Mouse (Mus musculus): Measurements from ENCODE around the gene Celf2.

The Celf2 gene

DNA sequence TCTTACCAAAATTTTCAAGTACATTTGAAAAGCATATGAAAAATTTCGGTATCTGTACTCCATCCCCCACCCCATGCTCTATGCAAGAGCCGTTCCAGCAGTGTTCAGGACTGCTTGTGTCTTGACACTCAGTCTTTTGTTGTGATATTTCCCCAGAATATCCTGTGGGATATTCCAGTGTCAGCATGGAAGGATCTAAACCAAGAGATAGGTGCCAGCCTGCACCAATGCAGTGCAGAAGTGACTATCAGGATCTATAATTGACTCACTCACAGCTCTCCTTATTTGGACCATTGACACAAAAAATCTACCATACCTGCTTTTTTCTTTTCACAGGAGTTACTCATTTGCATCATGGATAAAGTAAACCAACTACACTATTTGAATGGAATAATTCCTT is 116.9 kb downstream of the Celf2 start:
- no peak for DNase-seq (ENCODE audit: low spot score in 2 of 2)

DNA sequence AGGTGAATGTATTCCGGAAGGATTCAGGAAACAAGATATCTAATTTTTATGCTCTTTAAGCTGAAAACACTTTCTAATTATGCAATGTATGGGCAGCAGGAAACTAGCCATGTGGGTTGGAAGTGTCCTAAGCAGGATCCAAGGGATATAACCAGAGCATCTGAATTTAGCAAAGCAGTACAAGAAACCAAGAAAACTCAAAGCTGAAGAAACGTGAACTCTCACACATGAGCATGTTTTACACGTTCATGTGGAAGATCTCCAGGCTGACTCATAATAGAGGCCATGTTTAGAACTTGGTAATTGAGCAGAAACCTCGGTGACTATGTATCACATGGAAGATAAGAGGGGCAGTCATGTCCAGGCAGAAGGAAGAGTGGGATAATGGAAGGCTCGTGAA is 120.1 kb downstream of the Celf2 start:
- peak in 1 of 2 experiments; percentile 17 for DNase-seq (ENCODE audit: low spot score in 2 of 2)

DNA sequence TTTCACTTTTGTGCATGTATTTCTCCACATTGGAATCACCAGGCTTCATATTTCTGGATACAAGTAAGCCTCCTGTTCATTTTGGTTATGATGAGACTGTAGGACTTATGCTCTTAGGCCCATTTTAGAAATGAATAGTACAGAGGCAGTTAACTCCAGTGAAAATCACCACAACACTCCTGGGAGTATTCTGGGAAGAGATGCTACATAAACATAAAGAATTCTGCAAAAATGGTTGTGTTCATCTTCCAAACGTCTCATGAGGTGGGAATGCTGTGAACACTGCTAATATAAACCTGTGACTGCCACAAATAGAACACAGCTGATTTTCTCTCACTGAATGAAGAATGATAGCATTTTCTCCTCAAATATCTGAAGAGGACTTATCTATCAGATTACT is 130.6 kb downstream of the Celf2 start:
- DNase-seq (ENCODE audit: low spot score in 2 of 2), result no peak

DNA sequence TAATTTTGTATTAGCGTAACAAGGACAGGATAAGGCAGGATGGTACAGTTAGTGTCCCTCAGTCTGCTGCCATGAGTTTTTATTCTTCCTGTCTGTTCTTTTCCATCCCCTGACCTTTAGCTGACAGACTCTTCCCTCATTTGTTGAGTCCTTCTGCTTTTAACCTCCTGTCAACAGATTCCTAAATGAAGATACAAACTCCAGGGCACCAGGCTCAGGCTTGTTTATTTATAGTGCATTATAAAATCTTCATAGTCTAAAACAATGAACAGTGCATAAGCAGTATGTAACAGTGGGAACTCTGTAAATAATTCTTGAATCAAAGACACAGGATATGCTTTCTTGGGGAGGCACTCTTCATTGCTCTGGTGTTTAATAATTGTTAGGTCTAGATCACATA is 131.5 kb downstream of the Celf2 start:
- DNase-seq (ENCODE audit: low spot score in 2 of 2), result no peak

DNA sequence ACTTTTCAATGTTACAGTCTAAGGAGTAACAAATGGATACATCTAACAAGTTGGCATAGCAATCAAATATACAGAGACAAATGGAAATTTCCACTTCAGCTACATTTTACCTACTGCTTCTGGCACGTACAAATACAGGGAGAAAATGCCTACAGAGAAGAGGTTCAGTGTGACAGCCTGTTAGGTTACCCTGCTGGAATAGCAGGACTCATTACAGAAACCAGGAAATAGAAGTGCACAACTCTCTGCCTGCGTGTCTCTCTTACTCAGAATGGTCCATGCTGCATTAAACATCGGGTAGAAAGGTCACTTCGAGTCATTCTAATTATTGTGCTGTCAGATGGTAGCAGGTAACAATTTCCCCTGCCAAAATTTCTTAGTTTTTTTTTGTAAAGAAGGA is 141.6 kb downstream of the Celf2 start:
- no peak for DNase-seq (ENCODE audit: low spot score in 2 of 2)

DNA sequence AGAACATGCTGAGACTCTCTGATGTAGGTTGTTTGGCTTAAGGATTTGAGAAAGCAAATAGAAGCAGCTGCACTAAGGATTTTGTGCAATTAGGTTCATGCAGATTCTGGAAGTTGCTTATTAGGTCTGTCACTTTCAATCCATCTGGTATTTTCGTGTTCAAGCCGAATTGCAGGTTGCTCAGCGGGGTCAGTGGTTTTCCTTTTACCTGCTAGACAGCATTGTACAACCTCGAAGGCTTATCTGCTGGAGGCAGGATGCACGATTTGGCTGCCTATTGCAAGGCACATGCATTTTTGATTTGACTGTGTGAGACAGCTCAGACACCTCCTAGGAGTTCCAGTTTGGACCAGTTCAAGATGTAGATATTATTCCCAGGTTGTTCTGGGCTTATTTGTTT is 149.8 kb downstream of the Celf2 start:
- no peak for DNase-seq (ENCODE audit: low spot score in 2 of 2)

DNA sequence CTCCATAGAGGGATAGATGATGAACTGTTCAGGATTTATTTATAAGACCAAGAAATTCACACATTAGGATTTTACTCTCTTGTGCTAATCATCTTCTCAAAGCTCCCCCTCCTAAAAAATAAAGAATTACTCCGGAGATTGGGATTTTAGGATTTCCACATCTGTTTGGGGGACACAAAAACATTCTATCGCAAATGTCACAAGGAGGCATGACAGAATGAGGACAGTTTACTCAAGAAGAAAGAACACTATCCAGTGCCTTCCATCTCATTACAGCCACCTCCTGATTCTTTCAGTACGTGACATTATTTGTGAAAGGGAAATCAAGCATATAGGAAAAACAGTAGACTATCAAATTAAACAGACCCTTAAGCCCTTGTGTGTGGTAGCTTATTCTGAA is 150.5 kb downstream of the Celf2 start:
- no peak for DNase-seq (ENCODE audit: low spot score in 2 of 2)

DNA sequence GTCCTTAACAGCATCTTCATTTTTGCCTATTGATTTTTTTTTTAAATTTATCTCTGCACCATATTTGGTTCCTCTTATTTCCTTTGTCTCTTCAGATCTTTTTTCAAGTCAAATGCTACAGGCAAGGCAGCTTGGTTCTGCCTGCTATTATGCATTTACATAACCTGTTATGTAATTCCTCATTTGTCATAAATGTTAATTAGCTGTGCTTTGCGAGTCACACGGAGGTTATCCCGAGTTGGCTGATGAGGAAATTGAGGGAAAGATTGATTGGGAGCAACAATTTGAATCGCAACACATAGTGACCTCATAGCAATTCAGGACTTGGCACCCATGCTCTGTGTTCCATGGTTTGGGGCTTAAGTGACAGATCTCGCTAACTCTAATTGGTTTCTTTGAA is 158.1 kb downstream of the Celf2 start:
- no peak for DNase-seq (ENCODE audit: low spot score in 2 of 2)

DNA sequence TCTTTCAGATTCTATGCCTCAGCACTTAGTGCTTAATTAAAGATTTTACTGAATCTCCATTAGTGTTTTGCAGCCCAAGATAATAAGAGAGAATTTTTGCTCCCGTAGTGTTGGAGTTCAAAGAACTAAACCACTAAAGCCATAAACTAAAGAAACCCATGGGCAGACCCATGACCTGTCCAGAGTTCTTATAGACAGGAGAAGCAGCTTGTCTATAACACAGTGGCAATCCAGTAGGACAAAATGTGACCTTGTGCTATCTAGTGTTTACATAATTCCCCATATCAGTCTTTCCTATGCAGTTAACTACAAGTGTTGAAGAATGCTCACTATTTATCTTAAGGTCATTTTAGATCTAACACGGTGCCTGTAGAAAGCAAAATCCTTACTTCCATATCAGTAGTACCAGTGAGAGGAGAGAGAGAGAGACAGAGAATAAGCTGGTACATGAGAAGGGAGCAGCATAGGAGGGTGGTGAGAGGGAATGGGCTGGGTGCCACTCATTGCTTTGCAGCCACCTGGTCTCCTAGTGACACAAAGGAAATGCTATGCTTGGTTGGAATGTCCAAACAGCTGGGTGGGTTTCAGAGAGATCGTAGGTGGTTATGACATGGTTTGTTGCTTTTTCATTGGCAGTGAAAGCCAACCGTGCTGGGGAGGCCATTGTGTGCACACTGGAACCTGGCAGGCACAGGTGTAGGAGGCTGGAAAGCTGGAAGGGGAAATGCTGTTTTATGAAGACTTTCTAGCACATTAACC is 162.5 kb downstream of the Celf2 start:
- peak; percentile 48 to 52 for DNase-seq (ENCODE audit: low spot score in 2 of 2)

DNA sequence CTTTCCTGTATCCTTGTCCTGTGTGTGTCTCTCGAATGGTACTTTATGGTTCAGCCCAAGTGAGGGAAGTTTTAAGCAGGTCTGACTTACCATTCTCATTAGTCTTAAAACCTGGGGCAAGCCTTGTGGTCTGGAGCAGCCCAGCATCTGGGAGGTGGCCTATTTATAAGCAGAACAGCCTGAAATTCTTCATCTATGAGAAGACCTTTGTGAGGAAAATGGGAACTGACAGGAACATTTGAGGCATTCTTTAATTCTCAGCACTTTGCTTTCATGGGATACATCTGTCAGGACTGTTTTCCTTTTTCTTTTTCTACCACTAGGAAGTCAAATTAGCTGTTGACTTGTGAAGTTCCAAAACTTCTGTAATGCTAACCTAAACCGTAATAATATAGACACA is 164.4 kb downstream of the Celf2 start:
- no peak for DNase-seq (ENCODE audit: low spot score in 2 of 2)

DNA sequence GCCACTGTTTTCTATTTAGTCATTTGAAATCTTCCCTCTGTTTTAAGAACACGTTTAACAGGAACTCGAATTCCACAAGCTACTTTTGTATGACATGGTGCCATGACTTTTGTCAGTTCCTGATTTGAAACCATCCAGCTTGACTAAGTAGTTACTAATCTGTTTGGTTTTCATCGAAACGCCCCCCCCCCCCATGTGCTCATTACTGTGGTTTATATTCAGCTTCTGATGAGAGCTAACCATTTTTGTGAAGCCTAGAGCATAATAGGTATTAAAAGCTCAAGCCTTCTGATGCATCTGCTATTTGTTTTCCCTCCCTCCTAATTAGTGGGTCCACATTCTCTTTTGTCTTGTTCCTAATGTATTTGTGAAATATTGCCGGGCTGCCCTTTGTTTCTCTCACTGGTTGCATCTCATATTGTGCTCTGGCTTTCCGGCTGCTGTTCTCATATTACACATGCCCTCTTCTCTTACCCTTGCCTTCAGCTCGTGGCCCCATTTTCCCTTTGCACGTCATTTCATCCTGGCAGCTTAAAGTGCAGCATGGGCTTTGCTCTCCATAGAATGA is 166.4 kb downstream of the Celf2 start:
- DNase-seq (ENCODE audit: low spot score in 2 of 2), result no peak

DNA sequence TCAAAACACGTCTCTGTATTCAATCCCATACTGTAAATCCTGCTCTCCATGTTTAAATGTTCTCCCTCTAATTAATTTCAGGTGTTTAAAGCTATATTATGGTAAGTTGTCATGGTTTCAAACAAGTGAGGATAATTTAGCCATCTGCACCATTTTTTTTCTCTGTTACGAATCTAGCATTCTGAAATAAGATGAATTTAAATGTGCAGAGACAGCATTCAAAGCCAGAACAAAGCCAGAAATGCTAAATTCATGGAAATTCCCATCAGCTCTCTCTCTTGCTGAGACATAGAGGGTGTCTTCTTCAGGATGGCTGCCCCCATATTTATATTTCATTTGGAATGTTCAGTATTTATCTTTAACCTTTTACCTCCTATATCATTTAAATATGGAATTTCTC is 174.5 kb downstream of the Celf2 start:
- no peak for DNase-seq (ENCODE audit: low spot score in 2 of 2)

DNA sequence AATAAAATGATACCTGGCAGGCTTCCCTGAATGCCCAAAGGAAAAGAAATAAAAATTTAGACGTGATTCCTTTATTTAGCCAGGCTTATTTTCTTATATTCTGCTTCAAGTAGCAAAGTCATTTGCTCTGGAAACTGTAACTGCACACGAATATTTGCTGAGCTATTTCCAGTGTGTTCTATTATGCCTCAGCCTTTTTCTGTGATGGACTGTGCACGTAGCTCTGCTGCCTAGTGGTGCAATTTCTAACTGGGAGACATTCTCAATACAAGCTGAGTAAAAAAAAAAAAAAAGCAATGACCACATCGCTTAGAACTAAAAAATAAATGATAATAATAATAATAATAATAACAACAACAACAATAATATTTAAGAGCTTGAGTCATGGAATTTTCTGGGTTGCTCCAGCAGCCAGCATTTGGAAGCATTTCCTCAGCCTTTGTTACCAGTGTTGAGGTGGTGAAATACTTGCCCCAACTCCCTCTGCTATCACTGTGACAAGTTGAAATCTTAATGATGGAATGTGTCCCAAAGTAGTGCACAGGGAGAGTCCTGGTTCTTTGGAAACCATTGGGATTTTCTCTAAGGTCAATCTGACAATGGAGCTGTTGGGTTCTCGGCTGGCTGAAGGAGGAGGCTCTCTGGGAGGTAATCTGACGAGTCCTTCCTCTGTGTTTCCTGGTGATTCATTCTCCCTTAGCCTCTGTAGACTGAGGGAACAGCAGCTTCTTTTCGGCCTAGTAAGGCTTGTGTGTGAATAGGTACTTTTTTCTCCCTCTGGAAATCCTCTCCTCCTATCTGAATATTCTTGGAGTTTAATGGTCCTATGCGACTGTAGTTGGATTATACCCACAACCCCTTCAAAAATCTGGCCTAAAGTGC is 181.1 kb downstream of the Celf2 start:
- no peak for DNase-seq (ENCODE audit: low spot score in 2 of 2)

DNA sequence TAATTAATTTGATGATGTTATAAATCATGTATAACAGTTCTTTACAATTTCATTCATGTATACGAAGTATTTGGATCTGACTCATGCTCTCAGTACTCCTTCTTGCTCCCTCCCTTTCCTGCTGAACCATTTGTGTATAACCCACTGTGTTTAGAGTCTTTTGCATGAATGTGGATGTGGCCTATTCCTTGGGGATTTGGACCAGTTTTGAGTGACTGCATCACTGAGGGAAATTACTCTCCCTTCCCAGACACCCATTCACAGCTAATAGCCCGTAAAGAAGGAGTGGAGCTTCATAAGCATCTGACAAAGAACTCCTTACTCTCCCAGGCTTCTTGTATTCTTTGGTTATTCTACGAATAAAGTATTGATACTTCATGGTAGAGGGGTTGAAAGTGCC is 189.6 kb downstream of the Celf2 start:
- no peak for DNase-seq (ENCODE audit: low spot score in 2 of 2)

DNA sequence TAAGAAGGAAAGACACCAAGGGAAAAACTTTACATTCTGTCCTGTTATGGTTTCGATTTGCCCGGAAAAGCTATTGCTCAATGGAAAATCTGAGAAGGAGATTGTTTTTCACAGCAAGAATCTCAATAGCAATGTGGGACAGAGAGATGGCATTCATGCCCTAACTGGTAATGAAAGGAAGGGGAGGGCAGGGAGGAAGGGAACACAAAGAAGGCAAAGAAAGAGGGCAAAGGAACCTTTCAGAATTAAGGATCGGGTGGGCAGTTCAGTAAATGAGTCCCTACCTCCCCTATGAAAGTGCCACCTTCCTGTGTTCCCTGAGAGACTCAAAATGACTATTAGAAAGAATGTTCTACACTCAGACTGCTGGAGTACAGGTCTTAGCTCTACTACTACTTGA is 197.6 kb downstream of the Celf2 start:
- no peak for DNase-seq (ENCODE audit: low spot score in 2 of 2)

DNA sequence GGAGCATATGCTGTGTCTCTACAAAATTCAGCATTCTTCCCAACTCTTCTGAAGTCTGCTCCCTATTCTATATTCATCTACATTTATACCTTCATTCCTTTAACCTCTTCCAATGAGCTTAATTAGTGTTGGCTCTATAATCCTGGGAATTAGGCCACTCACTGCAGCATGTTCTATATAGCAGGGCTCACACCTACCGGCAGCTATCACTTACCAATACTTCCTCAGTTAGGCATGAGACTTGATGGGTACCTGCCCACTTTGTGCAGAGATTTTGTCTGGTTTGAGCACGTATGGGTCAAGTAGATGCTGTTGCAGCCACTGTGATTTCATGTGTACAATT is 198.6 kb downstream of the Celf2 start:
- DNase-seq (ENCODE audit: low spot score in 2 of 2), result no peak

DNA sequence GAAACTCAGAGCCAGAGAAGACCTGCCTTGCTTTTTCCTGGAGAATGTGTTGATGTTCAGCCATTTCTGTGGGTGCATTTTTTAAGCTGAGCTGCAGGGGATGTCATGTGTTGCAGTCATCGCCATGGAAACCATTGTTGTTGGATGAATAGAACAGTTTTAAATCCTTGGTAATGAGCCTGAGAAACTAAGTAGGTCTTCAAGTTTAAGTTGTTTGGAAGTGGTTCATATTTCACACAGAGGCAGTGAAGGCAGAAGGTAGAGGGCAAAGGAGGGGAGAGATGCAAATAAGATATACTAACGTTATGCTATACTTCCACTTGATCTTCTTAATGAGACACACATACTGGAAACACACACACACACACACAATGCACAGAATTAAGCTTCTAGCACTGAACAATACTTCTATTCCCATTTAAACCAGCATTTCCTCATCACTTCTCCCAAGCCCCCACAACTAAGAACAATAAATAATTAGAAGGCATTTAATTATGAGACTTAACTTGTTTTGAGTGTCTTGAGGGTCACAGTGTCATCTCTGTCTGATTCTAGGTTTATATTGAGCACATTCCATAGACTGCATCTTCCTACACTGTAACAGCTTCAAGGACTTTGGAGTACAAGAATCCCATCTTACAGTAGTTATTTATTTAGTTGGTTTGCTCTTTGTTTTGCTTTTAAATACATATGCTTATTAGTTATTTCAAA is 199.1 kb downstream of the Celf2 start:
- no peak for DNase-seq (ENCODE audit: low spot score in 2 of 2)

DNA sequence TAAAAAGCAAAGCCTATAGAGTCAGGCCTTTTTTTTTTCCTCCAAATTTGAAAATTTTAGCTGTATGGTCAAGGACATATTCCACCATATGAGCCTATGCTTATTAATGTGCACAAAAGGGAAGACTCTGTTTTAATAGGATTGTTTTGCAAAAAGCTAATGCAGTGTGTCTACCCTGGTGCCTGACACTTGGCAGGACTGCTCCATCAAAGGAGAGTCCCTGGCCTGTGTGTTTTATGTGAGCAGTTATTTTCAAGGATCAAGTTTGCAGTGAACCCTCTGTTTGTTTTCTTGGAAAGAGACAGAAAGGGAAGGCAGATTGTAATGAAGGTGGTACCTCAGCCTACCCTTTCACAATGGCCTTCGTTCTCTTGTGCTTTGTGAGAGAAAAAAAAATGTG is 200.0 kb downstream of the Celf2 start:
- DNase-seq (ENCODE audit: low spot score in 2 of 2), result no peak

DNA sequence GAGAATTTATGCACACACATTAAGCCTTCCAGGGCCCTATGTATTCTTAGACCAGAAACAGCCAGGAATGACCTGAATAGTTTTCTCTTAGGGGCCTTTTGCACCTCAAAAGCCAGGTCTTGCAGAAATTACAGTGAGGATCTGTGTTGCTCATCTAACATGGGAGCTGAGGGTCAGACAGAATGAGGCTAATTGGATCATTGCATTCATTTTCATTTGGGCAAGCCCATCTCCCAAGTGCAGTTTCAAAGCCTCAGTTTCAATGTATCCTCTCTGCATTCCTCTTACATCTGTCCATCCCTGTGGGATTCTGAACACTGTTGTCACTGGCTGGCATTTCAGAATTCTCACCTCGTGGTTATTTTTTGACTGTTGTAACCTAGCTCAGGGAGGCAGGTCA is 200.6 kb downstream of the Celf2 start:
- no peak for DNase-seq (ENCODE audit: low spot score in 2 of 2)

DNA sequence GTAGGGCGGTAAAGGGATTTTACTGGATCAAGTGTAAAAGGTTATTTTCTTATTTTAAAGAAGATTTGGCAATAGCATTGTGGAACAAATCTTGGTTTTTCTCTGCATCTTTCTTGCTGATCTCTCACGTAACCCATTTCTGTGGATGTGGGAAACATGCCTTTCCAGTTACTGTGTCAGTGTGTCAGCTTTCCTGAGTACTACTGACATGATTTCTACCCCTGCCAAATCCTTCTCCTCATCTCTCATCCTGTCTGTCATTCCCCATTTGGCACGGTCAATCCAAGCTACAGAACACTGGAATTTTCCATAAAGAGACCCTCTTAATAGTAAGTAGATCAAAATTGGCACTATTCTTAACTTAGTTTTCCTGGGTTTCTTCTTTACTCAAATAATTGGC is 221.9 kb downstream of the Celf2 start:
- no peak for DNase-seq (ENCODE audit: low spot score in 2 of 2)

DNA sequence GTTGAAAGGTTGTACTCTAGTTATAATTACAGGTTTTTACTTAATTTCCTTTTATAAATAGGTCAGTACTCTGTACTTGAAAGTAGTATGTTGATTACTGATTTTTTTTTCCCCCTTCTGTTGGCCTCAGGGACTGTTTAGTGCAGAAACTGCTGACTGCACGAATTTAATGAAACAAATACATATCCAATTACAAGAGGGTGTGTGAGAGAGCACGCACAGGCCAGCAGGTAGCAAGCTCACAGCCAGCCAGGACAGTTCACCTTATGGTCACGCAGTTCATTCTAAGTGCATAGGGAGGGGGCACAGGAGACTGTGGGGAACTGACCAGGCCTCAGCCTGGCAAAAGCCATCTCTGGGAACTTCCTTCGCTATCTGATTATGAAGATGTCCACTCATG is 236.1 kb downstream of the Celf2 start:
- no peak for DNase-seq (ENCODE audit: low spot score in 2 of 2)

DNA sequence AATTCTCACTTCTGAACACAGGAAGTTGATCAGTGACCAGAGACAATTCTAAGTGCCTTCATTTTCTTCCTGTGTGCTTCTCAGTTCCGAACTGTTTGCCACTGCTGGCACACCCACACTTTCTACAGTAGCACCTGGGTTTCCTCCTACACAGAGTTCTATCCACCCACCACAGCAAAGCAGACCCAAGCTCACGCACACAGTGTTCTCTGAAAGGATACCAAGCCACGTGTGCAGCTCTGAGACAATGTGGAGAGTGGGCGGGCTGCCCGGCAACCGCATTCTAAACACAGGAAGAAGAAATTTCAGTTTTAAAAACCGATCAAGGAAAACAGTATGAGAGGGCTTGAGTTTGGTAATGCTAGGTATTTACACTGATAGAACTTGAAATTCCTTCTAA is 239.3 kb downstream of the Celf2 start:
- peak; percentile 90 to 93 for DNase-seq (ENCODE audit: low spot score in 2 of 2)
